Mouse (Mus musculus) granulocyte monocyte progenitor cell, adult 5-6 weeks (primary cell): ENCODE measurements around the gene A530016L24Rik. TPM values are rescaled to one million over a fixed set of nuclear protein-coding genes. Genes with fewer than 3 reads are reported as not detected.

Experiments
- ATAC-seq: replicated peaks from 2 replicates; pipeline ENCODE4 v1.8.0; 2016; ENCODE audit warnings: mild to moderate bottlenecking, moderate TSS enrichment, inconsistent platforms; ENCODE audit not compliant: poor library complexity, severe bottlenecking
- total RNA-seq, 2 experiments: library from RNA; stranded (forward) in 1 of 2; stranded (reverse) in 1 of 2; fragments of 200-712, 200-1000 nt in 1 of 2; fragments of >200 nt in 1 of 2; fragmentation: Nextera tagmentation in 1 of 2; gene quantifications; 2 replicates each; pipeline ENCODE4 v1.2.3; 2014 to 2017

A530016L24Rik gene
- total RNA-seq, 2 experiments from 2014 or later = not detected

GRCm38 (mm10) chr12:112497731-112498130 is 8.5 kb downstream of the A530016L24Rik start:
- ATAC-seq = no peak

GRCm38 (mm10) chr12:112498683-112499082 is 9.4 kb downstream of the A530016L24Rik start:
- peak; percentile 72 for ATAC-seq

- no peak for ATAC-seq
These were observed 13.9 kb downstream of the A530016L24Rik start for GRCm38 (mm10) chr12:112503003-112503771.

GRCm38 (mm10) chr12:112506267-112506666 is 17.0 kb downstream of the A530016L24Rik start:
- ATAC-seq = no peak

GRCm38 (mm10) chr12:112507264-112507663 is 18.0 kb downstream of the A530016L24Rik start:
- ATAC-seq = no peak

GRCm38 (mm10) chr12:112507984-112508383 is 18.7 kb downstream of the A530016L24Rik start:
- no peak for ATAC-seq

- ATAC-seq = no peak
These were observed 21.1 kb downstream of the A530016L24Rik start for GRCm38 (mm10) chr12:112510365-112510732.

- peak; percentile 87 for ATAC-seq
These were observed 21.6 kb downstream of the A530016L24Rik start for GRCm38 (mm10) chr12:112510733-112511372.

- no peak for ATAC-seq
These were observed 25.6 kb downstream of the A530016L24Rik start for GRCm38 (mm10) chr12:112514897-112515296.

- ATAC-seq = peak; percentile 33; the same call in 1 of the 2 replicates
These were observed 27.6 kb downstream of the A530016L24Rik start, which contains the start of gene Tmem179 for GRCm38 (mm10) chr12:112516697-112517337. Gene Tmem179 (minus strand): TSS chr12:112516747.

GRCm38 (mm10) chr12:112518105-112518504 is 28.9 kb downstream of the A530016L24Rik start:
- no peak for ATAC-seq

GRCm38 (mm10) chr12:112533758-112534157 is 44.5 kb downstream of the A530016L24Rik start:
- no peak for ATAC-seq

- no peak for ATAC-seq
These were observed 48.0 kb downstream of the A530016L24Rik start for GRCm38 (mm10) chr12:112537233-112537632.

- no peak for ATAC-seq
These were observed 49.1 kb downstream of the A530016L24Rik start for GRCm38 (mm10) chr12:112538356-112538755.

GRCm38 (mm10) chr12:112539466-112539965 is 50.3 kb downstream of the A530016L24Rik start:
- ATAC-seq = no peak

- no peak for ATAC-seq
These were observed 51.1 kb downstream of the A530016L24Rik start for GRCm38 (mm10) chr12:112540321-112540720.

GRCm38 (mm10) chr12:112541483-112542091 is 52.3 kb downstream of the A530016L24Rik start:
- no peak for ATAC-seq

- ATAC-seq = no peak
These were observed 53.1 kb downstream of the A530016L24Rik start for GRCm38 (mm10) chr12:112542257-112542919.

GRCm38 (mm10) chr12:112542920-112543300 is 53.7 kb downstream of the A530016L24Rik start:
- peak; percentile 83 for ATAC-seq

GRCm38 (mm10) chr12:112543941-112544340 is 54.7 kb downstream of the A530016L24Rik start:
- ATAC-seq = no peak
